Mouse (Mus musculus) G1E (cell line): ENCODE results near the gene Mmp8.

Source experiments
- CTCF ChIP-seq: IDR thresholded peaks from 2 replicates; pipeline ENCODE4 v1.5.1; 2012; ENCODE audit warnings: low read depth, low read length, inconsistent platforms, mixed read lengths
- GATA1 ChIP-seq: IDR thresholded peaks from 2 replicates; pipeline ENCODE4 v1.6.1; 2012; ENCODE audit warnings: borderline replicate concordance, low read length, inconsistent platforms, mixed read lengths
- GATA2 ChIP-seq: IDR thresholded peaks from 2 replicates; pipeline ENCODE4 v1.6.1; 2012; ENCODE audit warnings: low read depth, low read length, inconsistent platforms, borderline replicate concordance

GRCm38 (mm10) chr9:7593272-7593812, 35.1 kb downstream of the Mmp8 start:
- TF ChIP-seq CTCF: no peak
- TF ChIP-seq GATA1: no peak
- TF ChIP-seq GATA2: no peak
